Mouse (Mus musculus) neural tube, embryonic 10.5 days (tissue): ENCODE data around the gene Allc.

ENCODE experiments used
- DNase-seq: peaks from one replicate; pipeline ENCODE4 v3.0.0-alpha.2; 2017; ENCODE audit warnings: low spot score; ENCODE audit errors: extremely low spot score

Gene Allc

DNA sequence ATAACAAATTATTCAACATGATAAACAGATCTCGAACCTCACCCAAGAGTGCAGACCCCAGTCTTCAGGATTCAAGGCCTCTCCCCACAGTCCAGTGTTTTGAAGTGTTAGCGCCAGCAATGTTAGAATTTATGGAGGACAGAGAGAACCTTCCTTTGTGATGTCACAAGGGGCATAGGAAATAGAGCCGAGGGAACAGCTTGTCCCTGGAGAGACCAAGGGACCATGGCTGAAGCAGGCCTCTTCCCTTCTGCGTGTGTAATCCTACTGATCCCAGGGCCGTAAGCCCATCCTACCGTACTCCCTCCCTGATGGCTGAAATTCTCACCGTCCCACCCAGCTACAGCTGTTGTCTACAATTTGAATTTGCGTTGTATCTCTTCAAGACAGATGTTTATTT lies at the start of gene Allc:
TSS of gene Allc (minus strand) at position 101 of the 400 bp plus-strand sequence.
- no peak for DNase-seq

DNA sequence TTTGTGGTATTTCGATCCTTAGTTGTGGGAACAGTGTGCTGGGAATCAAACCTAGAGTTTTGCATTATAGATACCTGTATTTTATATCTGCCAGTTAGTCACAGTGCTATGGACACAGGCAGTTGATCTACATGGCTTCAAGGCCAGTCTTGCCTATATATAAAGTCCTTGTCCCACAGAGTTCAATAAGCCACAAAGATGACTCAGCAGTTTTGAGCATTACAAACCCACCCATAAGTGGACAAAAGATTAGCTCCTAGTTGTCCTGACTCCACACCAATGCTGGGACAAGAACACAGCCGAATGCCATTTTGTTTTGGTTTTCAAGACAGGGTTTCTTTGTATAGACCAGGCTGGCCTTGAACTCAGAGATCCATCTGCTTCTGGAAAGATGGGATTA lies 46.1 kb upstream of the Allc start:
- DNase-seq, result no peak

DNA sequence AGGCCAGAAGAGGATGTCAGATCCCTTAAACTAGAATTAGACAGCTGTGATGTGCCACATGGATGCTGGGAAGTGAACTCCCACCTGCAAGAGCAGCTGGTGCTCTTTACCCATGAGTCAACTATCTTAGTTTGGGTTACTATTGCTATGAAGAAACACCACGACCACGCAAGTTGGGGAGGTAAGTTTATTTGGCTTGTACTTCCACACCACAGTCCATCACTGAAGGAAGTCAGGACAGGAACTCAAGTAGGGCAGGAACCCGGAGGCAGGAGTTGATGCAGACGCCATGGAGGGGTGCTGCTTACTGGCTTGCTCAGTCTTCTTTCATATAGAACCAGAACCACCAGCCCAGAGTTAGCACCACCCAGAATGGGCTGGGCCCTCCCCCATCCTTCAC lies 44.8 kb upstream of the Allc start:
- DNase-seq, result no peak

DNA sequence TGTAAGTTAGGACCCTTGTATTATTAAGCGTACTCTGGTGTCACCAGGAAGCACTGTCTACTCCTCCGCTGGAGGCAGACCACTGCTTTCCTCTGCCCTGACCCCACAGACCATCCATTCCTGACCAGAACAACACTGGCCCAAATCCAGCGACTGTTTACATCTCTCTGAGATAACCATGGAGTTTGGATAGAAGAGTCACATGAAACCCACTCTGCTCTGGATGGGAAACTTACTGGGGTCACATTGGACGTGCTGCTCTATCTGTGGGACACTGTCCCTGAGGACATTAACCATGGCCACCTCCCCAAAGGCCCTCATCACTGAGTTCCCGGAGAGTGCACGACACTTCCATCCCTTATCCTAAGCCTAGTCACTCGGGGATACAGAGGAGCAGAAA lies 43.1 kb upstream of the Allc start:
- DNase-seq, result no peak

DNA sequence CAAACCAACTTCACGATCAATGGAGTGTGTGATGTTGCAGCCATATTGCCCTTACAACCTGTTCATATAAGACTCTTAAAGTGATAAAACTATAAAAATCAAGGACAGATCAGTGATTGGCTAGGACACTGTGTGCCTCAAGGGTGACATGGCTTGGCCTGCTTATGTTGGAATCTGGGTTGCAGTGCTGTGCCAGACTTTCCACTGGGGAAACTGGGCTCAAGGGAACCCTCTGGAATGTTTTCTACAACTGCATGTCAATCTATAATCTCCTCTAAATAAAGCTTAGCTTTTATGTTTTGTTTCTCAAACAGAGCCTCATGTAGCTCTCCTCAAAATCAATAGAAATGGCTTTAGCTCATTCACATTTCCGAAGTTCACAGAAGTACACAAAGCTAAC lies 41.9 kb upstream of the Allc start:
- DNase-seq, result no peak

DNA sequence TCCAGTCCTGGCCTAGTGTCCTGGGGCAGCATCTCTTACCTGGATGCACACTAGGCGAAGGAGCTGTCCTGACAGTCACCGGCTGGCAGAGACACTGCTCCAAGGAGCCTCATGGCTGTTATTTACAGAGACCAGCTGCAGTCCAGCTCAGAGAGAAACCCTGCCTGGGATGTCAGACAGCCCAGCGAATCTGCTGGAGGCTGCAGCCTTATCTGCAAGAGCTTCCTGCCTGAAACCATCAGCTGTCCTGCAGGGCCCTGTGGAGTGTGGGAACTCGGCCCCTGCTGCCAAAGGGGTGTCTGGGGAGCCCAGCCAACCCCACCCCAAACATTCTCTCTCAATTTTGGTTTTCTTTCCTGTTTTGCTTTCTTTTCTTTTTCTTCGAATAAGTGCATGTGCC lies 40.9 kb upstream of the Allc start, which contains the start of gene Colec11:
TSS of gene Colec11 (minus strand) at position 183 of the 400 bp plus-strand sequence.
- DNase-seq, result no peak

DNA sequence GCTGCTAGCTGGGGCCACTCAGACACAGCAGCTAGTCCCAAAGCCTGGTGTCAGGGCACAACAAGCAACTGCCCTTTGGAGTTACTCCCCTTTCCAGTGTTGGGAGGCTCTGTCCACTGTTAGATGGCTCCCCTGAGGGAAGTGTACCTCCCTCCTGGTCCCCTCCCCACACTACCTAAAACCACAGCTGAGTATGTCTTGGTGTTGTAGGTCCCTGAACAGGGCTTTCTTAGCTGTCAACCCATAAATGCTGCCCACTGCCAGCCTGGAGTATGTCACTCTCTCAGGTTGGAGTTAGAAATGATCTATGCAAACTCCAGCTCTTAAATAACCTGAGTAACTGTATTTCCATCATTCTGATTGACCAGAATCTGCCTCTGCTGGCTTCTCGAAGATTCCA lies 40.3 kb upstream of the Allc start:
- DNase-seq, result no peak

DNA sequence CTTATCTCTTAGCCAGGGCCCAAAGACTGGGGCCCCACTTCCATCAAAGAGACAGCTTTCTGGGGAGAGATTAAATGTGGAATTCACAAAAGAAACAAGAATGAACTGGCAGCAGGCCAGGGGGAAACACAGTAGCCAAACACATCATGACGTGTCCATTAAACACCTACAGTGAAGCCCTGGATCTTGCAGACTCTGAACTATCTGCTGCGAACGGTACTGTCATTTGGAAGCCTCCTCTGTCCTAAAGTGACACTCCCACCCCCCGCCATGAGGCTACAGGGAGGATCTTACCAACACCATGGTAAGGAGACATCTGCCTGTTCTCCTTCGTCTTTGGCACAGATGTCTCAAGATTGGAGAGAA lies 39.8 kb upstream of the Allc start:
- no peak for DNase-seq

DNA sequence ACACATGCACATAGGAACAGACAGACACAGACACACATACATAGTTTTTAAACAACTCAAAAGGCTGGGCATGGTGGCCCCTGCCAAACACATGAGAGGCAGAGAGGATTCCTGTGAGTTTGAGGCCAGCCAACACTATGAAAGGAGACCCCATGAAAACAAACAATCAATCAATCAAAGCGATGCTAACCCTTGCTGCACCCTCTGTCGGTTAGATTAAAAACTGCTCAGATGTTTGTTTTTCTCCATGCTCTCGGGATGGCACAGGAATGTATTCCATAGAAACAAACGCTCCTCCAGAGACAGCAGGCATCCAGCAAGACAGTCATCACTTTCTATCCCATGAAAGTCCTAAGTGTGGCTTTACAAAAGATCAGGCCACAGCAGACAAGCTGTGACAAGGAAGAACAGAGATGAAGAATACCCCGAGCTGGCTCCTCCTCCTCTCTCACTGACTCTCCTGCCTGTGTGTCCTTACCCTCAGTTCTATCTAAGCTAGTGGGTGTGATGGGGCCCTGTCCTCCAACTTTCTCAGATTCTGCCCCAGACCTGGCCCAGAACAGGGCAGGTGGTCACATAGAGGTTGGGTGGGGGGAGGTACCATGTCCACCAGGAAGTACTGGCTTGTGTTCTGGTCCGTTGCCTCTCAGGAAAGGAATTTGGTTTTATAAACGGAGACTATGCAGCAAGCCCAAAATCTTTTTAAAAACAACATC lies 39.3 kb upstream of the Allc start:
- DNase-seq, result no peak

DNA sequence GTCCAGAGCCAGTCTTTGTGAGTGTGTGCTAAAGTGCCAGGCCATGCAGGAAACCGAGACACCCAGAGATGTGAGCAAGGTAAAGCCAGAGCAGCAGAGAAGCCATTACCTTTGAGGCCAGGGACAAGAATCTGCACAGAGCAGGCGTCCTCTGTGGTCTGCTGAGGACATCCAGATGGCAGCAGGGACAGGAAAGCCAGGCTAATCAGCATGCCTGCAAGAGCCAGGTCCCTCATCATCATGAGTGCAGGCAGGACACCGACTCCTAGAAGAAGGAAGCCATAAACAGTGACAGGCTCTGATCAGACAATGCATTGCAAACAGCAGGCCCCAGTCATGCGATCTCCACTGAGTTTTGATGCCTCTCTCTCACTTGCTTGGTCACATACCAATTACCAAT lies 35.0 kb upstream of the Allc start:
- DNase-seq, result no peak

DNA sequence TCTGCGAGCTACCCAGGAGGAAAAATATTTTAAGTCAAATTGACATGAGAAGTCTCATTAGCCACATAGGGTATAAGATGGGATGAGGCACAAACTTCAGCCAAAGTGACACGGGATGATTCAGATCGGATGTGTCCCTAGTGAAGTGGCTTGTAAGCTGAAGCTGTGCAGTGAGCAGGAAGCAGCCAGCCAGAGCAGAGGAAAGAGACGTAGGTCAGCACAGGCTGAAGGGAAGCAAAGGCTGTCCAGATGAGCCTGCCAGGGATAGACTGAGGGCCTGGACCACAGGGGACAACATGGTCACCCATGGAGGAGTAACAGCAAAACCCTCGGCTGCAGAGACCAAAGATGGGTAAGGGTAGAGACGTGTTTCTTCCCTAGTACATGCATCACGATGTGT lies 32.1 kb upstream of the Allc start:
- no peak for DNase-seq

DNA sequence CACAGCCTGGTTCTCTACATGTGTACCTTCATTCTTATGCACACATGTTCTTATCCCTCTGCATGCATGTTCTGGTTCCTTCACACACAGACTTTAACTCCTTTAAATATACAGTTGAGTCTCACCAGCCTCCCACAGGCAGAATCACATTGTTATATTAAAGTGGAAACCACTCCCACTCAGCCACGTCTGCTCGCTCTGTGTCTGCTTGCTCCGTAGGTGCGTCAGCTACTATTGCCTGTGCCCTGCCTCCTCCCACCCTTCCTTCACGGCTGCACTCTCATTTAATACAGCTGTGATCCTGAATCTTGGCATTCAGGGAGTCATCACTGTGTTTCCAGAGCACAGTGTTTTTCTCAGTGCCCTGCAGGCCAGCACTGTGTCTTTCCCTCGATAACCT lies 30.1 kb upstream of the Allc start:
- no peak for DNase-seq

DNA sequence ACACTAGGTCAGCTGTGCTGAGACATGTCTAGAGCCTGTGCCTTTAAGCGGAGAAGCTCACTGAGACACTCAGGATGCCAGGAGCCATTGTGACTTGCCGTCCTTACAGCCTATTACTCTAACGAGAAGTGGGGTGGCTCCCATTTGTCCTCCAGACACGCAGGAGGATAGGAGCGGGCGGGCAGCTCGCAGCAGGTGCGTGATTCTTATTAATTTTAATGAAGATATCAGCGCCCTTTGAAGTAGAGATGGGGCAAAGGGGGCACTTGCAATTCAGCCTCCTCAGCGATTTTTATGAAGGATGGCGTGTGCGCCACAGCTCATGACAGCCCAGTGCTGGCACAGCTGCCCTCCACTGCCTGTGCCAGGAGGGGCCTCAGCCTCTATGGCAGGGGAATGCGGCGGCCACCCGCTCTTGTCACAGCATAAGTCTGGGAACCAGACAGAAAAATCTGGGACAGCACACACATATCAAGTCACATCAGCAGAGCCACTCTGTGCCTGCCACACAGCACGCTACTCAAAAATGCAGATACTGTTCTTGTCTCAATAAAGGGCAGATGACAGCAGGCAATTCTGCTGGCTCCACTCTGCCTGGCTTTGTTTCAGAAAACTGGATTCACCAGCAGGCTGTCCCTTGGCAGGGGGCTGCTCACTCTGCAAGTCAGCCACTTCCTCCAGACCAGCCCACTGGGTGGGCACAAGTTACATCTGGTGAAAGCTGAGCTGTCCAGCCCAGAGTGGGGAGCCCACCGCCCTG lies 25.4 kb upstream of the Allc start:
- no peak for DNase-seq

DNA sequence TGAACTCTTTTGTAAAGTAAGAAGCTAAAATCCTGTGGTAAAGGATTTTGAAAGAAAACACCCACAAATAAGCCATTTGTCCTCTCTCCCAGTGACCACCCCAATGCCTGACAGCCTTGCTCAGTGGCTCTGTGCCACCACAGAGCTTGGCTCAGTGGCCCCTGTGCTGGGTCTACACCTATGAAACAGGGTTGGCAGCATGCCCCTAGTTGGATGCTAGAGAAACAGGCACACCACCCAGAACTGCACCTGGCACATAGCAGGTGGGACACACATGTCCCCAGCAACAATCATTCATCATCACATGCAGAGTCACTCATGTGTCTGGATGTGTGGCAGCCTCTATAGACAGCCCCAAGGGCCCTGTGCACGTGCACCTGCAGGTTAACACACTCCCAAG lies 21.2 kb upstream of the Allc start:
- no peak for DNase-seq

DNA sequence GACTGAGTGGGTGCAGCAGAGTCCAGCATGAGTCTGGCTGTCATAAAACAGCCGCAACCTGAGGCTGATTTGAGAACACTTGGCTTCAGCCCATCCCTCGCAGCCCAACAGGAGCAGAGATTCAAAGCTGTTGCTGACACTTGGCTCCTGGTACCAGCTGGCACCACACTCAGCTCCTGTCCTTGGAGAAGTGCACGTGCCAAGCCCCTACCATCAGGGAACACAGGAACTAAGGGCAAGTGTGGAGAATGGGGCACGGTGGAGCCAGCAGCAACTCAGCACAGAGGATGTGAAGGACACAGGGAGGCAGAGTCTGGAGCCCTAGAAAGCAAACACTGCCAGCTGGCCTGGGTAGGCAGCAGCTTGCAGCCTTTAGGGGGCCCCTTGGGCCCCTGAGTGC lies 19.9 kb upstream of the Allc start:
- no peak for DNase-seq

DNA sequence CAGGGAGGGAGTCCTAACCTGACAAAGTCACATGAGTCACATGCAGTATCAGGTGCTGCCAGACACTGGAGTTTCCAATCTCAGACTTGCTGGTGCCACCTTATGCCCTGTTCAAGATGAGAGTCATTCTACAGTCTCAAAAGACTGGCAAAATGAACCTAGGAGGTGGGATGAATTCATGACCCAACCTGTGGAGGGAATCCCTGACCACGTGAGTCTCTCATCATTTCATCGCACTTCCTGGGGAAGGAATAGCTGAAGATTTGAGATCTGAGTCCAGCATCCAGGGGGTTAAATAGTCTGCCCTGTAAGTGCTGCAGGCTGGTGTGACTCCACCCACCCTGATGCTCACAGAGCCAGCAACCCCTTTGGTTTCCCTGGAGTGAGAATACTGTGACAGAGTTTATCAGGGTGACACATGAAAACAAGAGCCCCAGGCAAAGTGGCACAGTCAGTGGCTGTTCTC lies 16.2 kb upstream of the Allc start:
- DNase-seq, result no peak

DNA sequence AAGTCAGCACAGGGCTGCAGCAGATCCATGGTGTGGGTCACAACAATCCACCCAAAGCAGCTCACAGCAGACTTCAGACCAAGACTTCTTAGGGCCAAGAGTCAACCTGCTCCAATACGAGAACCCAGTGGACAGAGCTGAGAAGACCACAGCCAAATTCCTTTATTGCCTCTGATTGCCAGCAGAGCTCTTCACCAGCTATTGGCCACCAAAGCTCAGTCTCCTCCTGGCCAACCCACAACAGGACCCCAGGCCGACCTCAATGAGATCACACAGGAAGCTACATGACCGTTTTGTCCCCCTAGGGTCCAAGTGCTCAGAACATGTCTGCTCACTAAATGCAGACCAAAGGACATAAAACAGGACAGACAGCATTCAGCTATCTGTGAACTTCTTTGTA lies 15.8 kb upstream of the Allc start:
- DNase-seq, result no peak

DNA sequence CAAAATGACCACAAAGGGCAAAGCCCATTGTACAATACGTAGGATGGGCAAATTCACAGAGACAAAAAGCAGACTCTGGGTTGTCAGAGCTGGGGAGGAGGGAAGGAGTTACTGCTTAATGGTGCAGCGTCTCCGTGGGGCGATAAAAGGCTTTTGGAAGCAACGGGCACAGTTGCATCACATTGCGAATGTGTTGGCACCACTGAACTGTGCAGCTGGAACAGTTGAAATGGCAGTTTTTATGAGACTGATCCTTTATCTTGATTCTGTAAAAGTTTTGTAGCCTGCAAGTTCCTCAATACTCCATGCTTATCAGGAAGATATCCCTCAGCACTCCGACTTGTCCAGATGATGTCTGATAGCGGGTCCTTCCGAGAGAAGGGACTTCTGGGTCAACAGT lies 15.4 kb upstream of the Allc start:
- no peak for DNase-seq

DNA sequence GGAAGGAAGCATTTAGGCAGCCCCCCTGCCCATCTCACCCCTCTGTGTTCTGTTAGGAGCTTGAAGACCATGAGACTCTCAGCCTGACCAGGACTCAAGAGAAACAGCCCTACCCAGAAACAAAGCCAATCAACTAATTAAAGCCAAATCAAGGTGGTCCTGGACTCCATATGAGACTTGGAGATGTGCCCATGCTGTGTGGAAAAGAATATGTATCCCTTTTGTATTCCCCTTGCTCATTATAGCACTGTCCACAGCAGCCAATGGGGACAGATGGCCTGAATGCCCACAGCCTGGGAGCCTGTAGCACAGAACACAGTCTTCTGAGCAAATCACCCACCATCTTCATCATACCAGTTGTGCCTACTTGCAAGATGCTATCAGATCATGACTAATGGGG lies 14.5 kb upstream of the Allc start:
- no peak for DNase-seq

DNA sequence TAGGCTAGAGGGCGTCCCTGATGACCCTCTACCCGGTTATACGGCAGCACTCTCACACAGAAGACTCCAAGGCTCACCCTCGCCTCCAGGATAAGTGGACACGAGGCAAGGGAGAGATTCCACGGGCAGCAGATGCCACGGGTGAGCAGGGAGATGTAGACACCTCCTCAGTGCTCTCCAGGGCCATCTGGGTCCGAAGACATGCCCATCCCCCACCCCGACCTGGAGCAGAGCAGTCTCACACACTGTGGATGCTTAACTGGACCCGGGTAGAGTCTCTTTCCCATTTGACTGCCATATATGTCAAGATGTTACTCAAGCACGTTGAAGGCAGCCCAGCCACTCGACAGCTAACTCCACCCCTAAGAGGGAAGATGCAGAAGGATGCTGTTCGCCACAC lies 8.1 kb upstream of the Allc start:
- no peak for DNase-seq

DNA sequence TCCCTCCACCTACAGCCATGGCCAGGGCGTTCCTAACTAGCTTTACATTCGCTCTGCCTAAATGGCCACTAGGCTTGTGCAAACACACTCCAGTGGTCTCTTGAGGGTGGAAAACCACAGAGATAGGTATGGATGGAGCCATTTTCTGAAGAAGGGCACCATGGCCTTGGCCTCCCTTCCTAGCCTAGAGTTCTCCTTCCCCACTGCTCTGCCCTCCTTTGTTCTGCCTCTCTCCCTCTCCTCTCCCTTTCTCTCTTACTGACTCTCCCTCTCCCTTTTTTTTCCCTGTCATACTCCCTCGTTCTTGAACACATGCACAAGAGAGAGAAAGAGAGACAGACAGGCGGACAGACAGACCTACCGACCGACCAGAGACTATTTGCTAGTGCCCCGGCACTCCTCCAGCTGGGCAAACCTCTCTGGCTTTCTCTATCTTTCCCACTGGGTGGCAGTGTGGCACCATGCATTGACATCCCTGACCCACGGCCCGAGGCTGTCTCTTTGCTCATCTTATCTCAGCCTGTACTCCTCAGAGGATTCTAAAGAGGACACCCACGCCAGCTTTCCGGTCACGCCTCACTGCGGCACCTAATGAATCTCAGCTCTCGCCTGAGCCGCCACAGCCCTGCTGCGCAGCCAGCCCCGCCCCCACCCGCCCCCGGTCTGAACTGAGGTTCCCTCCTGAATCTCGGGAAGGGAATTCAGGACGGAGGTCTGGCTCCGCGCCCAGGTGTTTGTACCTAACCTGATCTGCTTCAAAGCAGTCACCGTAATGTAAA lies 7.0 kb upstream of the Allc start:
- DNase-seq, result peak; percentile 84

DNA sequence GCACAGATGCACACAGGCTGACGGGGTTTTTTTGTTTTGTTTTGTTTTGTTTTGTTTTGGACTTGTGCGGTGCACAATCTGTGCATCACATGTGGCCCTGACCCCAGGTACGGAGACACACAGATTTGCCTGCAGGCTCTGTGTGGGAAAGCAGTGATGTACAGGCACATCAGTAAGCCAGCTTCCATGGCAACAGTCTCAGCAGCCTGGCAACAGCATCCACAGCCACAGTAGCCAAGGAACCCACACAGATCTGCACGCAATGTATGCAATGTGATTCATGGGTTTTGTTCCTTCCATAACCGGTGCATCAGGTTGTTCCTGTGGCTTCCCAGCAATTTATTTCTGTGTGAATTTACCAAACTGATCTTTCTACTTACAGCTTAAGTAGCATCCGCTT lies 5.6 kb upstream of the Allc start:
- no peak for DNase-seq
